Mouse (Mus musculus) gastrocnemius, postnatal 25 days (tissue): ENCODE measurements around the gene Dnaja4. TPM values are rescaled to one million over a fixed set of nuclear protein-coding genes. Genes with fewer than 3 reads are reported as not detected.

Experiments
- DNase-seq: peaks from one replicate; pipeline ENCODE4 v3.0.0; 2022
- microRNA-seq, 2 experiments: library from miRNA; unstranded; fragments of <30 nt; microRNA quantifications; one replicate each; pipeline ENCODE4 v1.2.0; 2021; ENCODE audit warnings: borderline replicate concordance in 2 of 2
- total RNA-seq, 2 experiments: library from RNA; stranded (reverse); gene quantifications; 1 replicate in 1 of 2; 2 replicates in 1 of 2; pipeline ENCODE4 v1.2.3; 2021

The Dnaja4 gene
- total RNA-seq, 2 experiments from 2014 or later: 62.5 to 147 TPM

DNA sequence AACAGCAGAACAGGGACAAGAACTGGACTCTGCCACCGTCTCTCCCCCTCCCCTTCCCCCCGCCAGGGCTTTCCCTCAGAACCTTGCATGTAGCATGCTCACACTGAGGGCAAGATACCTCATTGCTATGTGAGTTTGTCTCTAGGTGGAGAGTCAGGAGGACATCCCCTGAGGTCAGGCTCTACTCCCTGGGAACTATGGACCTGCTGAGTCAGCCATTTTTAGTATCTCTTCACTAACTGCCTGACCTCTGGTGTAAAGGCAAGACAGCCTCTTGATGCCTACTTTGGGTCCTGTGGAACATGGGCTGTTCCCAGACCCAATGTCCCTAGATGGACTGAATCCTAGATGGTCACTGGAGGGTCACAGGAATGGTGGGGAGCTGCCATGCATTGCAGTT is 53.0 kb downstream of the Dnaja4 start:
- no peak for DNase-seq

DNA sequence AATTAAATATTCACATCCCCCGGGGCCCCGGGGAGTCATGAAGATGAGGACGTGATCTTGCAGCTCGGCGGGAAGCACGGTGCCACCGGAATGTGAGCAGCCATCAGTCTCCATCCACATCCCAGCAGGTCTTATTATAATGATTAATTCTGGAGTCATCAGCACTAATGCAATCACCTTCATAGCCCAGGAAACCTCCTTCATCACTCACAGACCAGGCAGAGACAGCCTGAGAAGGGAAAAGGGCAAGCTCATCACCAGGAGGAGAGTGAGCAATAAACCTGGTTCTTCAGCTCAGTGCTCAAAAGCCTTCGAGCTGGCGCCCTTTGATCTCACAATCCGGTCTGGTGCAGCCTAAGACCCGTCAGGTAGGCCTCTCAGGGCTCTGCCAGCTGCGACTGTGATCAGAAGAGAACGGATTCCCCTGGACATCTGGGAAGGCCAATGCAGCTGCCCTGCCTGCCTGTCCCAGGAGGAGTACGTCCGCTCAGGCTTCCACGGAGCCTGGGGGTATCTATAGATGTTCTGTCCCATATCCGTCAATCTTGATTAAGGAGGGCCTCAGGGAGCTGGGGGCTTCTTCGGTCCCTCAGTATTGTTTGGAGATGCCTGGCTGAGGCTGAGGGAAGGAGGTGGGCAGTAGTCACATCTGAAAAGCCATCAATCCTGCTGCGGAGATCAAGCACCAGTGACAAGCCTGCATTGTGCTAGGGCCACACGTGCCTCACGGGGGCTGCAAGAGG is 53.7 kb downstream of the Dnaja4 start:
- DNase-seq: no peak

DNA sequence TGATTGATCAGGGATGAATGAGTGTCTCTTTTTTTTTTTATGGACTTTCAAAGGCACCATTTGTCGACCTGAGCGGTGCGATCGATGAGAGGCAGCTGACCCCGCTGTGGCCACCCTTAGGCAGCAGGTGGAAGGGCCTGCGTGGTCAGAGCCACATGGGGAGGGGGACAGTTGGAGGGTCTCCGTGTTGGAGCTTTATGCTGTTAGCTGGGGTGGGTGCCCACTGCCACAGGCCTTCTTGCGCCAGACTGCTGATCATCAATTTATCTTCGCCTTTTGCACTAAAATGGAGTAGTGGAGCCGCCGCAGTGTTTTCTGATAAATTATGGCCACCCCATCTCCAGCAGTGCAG is 54.2 kb downstream of the Dnaja4 start:
- DNase-seq: no peak

DNA sequence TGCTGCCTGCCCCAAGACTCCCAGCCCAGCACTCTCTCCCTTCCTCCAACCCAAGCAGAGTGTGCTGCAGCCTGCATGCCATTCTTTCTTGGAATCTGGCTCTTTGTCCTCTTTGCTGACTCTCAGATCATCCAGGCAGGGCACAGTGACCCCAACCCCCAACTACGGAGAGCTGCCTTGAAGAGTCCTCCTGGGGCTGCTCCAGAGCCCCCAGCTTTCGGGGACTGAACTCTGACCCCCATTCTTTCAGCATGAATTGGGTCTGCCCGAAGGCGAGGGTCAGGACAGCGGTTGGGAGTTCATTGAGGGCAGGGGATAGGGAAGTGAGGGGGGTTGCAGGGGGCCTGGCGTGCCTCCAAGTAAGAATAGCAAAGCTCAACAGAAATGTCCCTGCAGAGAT is 60.9 kb downstream of the Dnaja4 start:
- DNase-seq: no peak

DNA sequence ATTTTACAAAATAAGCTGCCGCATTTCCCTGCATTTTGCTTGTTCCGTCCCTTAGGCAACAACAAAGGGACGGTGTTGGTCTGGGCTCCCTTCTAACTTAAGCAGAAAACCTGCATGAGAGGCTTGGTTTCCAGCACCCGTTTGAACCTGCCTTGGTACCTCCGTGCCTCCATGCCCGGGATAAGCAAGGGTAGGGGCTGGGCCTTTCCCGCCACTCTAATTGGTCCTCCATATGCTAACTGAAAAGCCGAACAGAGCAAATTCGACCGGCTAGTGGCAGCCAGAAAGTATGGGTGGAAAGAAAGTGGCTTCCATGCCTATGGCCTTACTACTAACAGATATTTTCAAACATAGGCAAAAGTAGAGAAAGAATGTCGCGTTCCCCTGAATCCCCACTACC is 65.4 kb downstream of the Dnaja4 start:
- DNase-seq: no peak

DNA sequence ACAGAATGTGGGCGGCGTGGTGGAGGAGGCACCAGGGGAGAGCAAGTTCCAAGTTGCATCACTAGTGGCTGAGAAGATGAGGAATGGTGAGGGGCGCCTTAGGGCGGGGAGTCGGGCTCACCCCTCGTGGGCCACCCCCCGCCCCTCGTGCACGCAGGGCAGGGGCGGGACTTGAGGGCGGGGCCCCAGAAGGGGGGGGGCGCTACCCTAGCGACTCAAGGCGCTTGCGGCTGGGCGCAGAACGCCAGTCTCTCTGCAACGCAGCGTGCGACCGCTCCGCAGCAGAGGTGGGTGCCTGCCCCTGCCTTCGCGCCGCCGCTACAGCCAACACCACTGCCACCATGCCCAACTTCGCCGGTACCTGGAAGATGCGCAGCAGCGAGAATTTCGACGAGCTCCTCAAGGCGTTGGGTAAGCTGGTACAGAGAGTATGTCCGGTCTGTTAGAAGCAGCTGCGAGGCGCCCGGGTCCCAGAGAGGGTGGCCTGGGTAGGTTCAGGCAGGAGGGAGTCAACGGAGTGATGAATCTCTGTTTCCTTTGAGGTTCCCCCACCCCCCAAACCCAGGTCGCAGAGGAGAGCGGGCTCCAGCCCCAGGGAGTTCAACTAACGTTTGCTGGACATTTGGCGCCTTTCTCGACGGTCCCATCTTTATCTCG is 66.0 kb downstream of the Dnaja4 start, which contains the start of gene Crabp1:
TSS of gene Crabp1 (plus strand) at position 188 of the 657 bp plus-strand sequence.
- no peak for DNase-seq

DNA sequence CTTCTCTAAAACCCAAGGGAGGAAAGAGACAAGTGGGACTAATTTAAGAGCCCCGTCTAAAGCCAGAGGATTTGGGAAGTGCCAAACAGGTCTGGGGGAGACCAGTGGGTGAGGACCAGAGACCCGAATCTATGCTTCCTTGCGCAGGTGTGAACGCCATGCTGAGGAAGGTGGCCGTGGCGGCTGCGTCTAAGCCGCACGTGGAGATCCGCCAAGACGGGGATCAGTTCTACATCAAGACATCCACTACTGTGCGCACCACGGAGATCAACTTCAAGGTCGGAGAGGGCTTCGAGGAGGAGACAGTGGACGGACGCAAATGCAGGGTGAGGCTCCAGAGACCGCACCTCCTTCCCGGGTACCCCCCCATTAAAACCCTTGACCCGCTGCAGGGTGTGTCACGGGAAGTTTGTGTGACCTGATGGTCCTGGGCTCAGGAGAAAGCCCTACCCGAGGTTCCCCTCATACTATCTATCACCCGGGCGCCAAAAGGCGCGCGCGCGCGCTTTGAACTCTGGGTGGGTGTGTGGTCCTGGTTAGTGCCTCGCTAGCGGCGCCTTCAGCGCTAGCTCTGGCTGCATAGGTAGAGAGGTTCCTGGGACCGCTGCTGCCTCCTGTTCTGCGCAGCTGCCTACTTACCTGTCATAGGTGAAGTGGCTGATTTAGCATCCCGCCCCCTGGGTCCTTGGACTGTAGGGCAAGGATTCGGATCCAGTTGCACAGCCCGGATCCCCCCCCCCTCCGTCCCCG is 66.8 kb downstream of the Dnaja4 start:
- no peak for DNase-seq

Small RNAs within 50 kb of the gene (microRNA-seq; reads per million reads assigned to microRNA genes)
- gene Mir5710: 0 reads per million in 2 experiments

Other genes starting within 250 kb of the Dnaja4 start
- 1 to 10 TPM; 2.7 to 4.0 TPM for gene Dmxl2, start 197.2 kb upstream of the Dnaja4 start, total RNA-seq
- gene Sh2d7, start 159.9 kb upstream of the Dnaja4 start, total RNA-seq: not detected
- gene Cib2, start 138.7 kb upstream of the Dnaja4 start, total RNA-seq: 100 to 1,000 TPM; 101 to 109 TPM
- gene Idh3a, start 112.5 kb upstream of the Dnaja4 start, total RNA-seq: 100 to 1,000 TPM; 561 to 568 TPM
- under 1 TPM; 0.32 to 0.33 TPM for gene Acsbg1, start 37.0 kb upstream of the Dnaja4 start, total RNA-seq
- 10 to 100 TPM; 18.0 to 19.1 TPM for gene Wdr61, start 35.6 kb downstream of the Dnaja4 start, total RNA-seq
- under 1 TPM in 1 of 2 experiments, not detected in 1; 0.49 TPM for gene Crabp1, start 65.9 kb downstream of the Dnaja4 start, total RNA-seq
- gene Ireb2, start 164.9 kb downstream of the Dnaja4 start, total RNA-seq: 10 to 100 TPM; 21.7 to 22.1 TPM
- gene Hykk, start 218.4 kb downstream of the Dnaja4 start, total RNA-seq: under 1 TPM; 0.83 to 0.84 TPM